Mouse (Mus musculus): ENCODE data around the gene Camk1g.

- TF ChIP-seq CTCF (IDR thresholded peaks at IDR 0.05; ENCODE audit: low read depth, low read length) (no peak), POLR2AphosphoS5 (IDR thresholded peaks at IDR 0.05; ENCODE audit: insufficient replicate concordance, low read depth, low read length) (no peak), GATA1 (IDR thresholded peaks at IDR 0.05; ENCODE audit: borderline replicate concordance, low read length) (no peak)
Measured at GRCm38 (mm10) chr1:193329557-193329956, 40.5 kb downstream of the Camk1g start.
